Mouse (Mus musculus) neural tube, embryonic 10.5 days (tissue): ENCODE data around the gene Cd164.

Source experiments
- DNase-seq: peaks from one replicate; pipeline ENCODE4 v3.0.0-alpha.2; 2017; ENCODE audit warnings: low spot score; ENCODE audit errors: extremely low spot score

The Cd164 gene

DNA sequence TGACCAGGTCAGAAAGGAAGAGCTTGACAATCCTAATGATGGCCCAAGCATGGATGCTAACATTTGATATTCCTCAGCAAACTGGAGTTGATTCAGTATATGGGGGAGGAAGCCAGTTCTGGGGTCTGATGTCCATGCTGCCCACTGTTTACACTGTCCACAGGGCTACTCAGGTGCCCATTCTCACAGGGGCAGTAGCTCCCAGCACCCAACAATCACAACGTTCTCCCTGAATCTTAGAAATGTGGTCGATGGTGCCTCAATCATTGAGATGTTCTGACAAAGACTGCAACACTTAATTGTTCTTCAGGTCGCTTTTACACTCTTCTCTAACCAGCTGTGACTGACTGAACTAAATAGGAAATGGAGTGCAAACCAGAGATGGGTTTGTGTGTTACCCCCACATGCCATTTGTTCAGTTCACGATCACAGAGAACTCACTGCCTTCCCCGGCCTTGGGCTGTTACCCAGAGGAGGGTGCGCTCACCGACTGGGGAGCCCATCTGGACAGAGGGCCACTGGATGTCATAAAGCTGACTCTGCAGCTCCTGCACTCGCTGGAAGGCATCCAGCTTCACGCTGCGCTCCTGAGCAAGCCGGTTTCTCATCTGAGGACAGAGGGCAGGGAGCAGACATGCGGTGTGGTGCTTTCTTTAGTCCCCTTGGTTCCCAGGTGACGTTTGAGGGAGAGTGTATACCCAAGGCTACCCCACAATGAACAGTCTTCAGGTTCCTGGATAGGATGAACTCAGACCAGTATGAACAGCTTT, 27.4 kb downstream of the Cd164 start:
- no peak for DNase-seq

DNA sequence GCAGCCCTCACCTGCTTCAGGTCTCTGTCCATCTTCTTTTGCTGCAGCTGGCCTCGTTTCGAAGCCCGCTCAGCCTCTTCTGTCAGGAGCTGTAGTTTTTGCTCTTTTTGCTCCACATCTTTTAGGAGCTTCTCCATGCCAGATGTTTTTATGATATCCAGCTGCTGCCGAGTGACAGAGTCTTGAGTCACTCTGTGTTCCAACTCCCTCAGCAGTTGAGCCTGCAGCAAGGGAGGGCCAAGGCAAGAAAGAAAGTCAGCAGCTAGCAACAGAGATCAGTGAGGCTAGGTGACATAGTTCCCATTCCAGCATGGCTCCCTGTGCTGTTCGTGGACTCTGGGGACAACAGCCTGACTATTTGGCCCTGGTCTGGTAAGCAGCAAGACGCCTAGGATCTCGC, 31.5 kb downstream of the Cd164 start:
- DNase-seq = no peak

GRCm38 (mm10) chr10:41552319-41552718, 33.1 kb downstream of the Cd164 start:
- no peak for DNase-seq

- DNase-seq = peak; percentile 50
Measured at GRCm38 (mm10) chr10:41552847-41553589, 33.8 kb downstream of the Cd164 start.

- no peak for DNase-seq
Measured at GRCm38 (mm10) chr10:41553711-41554110, 34.5 kb downstream of the Cd164 start.

GRCm38 (mm10) chr10:41555081-41555480, 35.9 kb downstream of the Cd164 start:
- no peak for DNase-seq

- DNase-seq = no peak
Measured at GRCm38 (mm10) chr10:41558401-41558800, 39.2 kb downstream of the Cd164 start.

- no peak for DNase-seq
Measured at GRCm38 (mm10) chr10:41561701-41562395, 42.6 kb downstream of the Cd164 start.

GRCm38 (mm10) chr10:41565141-41565540, 45.9 kb downstream of the Cd164 start:
- no peak for DNase-seq

DNA sequence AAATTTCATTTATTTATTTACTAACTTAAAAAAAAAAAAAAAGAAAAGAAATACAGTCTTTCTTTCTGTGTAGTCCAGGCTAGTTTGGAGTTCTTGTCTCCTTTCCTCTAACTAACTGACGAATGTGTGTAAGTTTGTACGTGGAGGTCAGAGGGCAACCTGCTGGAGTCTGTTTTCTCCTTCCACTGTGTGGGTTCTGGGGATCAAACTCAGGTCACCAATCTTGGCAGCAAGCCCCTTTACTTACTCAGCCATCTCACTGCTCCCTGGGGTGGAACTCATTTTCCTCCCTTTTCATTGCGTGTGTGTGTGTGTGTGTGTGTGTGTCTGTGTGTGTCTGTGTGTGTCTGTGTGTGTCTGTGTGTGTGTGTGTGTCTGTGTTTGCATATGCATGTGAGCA, 49.1 kb downstream of the Cd164 start:
- no peak for DNase-seq

GRCm38 (mm10) chr10:41571065-41571464, 51.9 kb downstream of the Cd164 start:
- no peak for DNase-seq

DNA sequence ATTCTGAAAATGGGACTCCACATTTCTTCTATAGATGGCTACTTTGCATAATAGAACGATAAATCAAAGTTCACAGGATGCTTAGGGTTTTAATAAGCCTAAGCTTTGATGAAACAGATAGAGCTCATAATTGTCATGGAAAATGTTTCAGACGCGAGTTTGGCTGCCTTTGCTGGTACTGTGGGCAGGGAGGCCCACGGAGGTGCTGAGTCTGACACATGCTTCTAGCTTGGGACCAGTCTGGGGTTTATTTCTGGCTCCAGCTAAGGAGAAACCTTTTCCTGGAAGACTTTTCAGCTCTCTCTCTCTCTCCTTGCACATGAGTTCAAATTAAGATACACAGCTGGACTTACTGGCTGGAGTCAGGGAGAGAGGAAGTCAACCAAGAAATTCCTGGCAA, 53.1 kb downstream of the Cd164 start:
- no peak for DNase-seq

- no peak for DNase-seq
Measured at GRCm38 (mm10) chr10:41573190-41573589, 54.0 kb downstream of the Cd164 start.

- DNase-seq = no peak
Measured at GRCm38 (mm10) chr10:41575451-41576327, 56.5 kb downstream of the Cd164 start.

DNA sequence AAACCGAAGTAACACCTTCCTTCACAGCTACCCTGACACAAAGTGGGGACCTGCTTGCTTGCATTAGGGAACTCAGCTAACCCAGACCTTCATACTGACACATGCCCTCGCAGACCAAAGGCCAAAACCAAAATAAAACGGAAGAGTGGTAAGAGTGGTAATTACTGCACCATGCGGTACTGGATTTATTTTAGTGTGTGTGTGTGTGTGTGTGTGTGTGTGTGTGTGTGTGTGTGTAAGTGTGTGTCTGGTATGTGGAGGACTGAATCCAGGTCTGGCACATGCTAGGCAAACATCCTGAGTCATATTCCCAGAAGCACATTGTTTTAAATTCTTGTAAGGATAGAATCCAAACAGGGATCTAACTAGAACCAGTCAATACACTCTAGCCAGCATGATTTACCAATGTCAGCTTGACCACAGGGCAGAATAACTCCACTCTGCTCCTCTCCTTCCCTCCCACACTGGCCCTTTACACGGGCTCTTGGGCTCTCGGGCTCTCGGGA, 57.2 kb downstream of the Cd164 start:
- DNase-seq = no peak

DNA sequence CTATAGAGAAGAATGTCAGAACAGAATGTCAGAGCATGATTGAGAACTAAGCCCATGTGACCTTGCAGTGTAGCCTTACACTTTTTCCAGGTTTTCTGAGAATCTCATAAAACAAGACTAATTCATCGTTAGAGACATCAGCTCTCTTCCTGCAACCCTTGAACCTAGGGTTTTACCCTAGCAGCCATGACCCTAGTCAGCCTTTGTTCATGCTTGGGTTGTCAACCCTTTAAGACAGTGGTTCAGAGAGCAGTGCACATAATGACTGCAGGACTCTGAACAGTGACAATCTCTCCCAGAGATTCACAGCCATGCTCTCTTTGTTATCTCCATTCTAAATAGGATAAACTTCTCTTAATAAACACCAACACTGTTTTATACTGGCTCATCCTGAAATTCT, 59.3 kb downstream of the Cd164 start:
- DNase-seq = no peak

DNA sequence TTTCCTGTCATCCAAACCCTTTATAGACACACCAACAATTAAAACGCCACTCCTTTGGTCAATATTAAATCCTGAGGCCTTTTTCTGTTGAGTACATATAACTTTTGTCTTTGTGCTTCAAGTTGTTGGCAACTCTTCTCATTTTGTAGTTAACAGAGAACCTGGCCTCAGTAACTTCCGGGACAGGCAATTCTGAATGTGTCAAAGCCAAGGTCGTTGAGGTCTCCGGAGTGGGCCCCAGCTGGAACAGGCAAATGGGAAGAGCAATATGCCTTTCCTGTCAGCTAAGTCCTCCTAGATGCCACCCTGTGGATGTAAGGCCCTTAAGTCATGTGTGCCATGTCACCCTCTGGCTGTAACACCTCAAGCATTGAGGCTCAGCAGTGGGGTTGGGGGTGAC, 61.2 kb downstream of the Cd164 start:
- no peak for DNase-seq
